Mouse (Mus musculus) brain, adult 2 months (tissue): ENCODE measurements around the gene Hipk3.
A peak's percentile ranks its signal among the peaks of the same experiment; 100 is the strongest.

Experiments used
- DNase-seq: peaks from one replicate; pipeline ENCODE4 v3.0.0; 2011; ENCODE audit warnings: low read depth, low spot score

The Hipk3 gene

GRCm38 (mm10) chr2:104413011-104413410 is 81.2 kb downstream of the Hipk3 start:
- DNase-seq = peak; percentile 48

DNA sequence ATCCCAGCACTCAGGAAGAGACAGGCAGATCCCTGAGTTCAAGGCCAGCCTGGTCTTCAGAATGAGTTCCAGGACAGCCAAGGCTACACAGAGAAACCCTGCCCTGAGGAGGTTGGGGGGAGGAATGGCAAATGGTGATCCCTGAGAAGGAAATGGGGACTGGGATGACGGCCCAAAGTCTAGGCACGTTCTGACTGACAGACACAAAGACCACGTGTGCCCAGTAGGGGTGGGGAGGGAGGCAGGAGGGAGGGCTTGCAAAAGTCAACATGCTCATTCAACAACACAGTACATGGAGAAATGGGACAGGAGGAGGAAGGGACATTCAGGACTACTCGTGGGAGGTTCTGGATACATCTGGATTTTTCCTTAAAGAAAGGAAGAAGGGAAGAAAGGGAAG is 81.8 kb downstream of the Hipk3 start:
- peak; percentile 25 for DNase-seq

DNA sequence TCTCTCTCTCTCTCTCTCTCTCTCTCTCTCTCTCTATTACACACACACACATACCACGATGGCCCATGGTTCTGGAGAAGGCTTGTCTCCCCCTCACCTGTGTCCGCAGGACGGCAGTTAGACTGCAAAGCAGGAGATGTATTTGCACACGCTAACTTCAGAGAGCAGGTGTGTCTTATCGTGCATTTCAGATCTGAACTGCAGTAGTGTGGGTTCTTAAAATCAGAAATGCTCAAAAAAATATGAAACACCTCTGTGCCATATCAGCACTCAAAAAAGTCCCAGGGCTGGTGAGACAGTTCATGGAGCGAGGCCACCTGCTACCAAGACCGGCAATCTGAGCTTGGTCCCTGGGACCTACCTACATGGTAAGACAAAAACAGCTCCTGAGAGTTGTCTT is 82.4 kb downstream of the Hipk3 start:
- no peak for DNase-seq

GRCm38 (mm10) chr2:104410963-104411545 is 83.2 kb downstream of the Hipk3 start, which contains the start of gene D430041D05Rik:
Gene D430041D05Rik (minus strand): TSS chr2:104411013.
- DNase-seq = peak; percentile 52

DNA sequence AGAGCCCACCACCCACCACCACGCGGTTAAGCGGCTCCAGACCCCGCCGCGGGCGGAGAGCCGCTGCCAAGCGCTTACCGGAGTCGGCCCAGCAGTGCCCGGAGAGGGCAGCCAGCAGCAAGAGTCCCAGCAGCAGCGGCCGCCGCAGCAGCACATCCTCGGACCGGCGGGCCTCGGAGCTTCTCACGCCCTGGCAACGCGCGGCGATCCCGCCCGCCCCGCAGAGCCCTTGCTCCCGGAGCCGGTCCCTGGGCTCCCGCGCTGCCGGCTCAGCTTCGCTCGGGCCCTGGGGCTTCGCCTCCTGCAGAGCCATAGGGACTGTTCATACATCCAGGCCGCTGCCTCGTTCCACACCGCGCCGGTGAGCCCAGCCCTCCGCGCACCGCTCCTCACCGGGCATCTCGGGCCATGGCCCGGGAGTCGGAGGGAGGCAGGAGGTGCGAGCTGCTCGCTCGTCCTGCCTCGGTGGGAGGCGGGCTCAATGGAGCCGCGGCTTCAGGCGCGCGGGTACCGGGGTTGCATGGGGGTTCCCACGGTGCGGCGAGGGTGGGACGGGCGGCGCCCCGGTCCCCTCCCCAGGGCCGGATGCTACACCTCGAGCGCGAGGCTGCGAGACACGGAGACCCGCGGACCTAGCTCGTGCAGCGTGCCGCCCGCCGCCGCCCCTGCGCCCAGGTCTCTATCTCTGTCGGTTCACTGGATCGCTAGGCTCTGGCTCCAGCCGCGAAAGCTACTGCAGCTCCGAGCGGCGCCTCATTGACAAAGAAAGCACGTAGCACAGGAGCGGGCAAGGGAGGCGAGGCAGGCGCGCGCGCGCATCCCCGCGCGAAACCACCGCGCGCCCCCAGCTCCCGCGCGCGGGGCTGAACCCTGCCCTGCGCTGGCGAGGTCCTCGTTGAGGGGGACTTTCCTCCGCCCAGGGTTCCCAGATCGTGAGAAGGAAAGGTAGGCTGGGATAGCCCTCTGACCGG is 84.1 kb downstream of the Hipk3 start:
- peak; percentile 83 for DNase-seq

- peak; percentile 66 for DNase-seq
Observed at GRCm38 (mm10) chr2:104408351-104408750, 85.9 kb downstream of the Hipk3 start.

- DNase-seq = no peak
Observed at GRCm38 (mm10) chr2:104407913-104408312, 86.3 kb downstream of the Hipk3 start.

- DNase-seq = no peak
Observed at GRCm38 (mm10) chr2:104404036-104404435, 90.2 kb downstream of the Hipk3 start.

GRCm38 (mm10) chr2:104398651-104399290 is 95.5 kb downstream of the Hipk3 start:
- peak; percentile 48 for DNase-seq

- no peak for DNase-seq
Observed at GRCm38 (mm10) chr2:104395961-104396360, 98.3 kb downstream of the Hipk3 start.

GRCm38 (mm10) chr2:104394769-104395168 is 99.5 kb downstream of the Hipk3 start:
- DNase-seq = no peak

DNA sequence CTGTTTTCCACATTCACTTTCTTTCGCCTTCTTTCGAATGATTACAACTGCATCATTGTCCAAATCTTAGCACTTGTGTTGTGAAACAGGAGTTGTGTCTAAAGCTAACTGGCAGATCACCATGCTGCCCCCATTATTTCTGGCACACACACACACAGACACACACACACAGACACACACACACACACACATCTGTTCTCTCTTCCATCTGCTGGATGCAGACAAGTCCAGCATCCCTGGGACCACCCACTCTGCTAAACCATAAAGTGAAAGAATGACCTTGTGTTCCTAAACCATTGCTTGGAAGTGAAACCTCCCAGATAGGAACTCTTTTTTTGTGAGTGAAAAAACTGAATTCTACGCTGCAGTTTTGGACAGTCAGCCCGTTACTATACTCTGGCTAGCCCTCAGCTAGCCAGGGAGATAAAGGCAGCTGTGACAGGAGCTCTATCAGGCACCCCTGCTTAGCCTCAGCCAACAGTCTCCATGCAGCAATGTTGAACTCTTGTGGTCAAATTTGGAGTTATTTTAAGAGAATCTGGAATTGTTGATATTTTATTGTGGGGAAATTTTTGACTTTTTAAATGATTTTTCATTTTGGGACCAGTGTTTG is 101.4 kb downstream of the Hipk3 start:
- no peak for DNase-seq

DNA sequence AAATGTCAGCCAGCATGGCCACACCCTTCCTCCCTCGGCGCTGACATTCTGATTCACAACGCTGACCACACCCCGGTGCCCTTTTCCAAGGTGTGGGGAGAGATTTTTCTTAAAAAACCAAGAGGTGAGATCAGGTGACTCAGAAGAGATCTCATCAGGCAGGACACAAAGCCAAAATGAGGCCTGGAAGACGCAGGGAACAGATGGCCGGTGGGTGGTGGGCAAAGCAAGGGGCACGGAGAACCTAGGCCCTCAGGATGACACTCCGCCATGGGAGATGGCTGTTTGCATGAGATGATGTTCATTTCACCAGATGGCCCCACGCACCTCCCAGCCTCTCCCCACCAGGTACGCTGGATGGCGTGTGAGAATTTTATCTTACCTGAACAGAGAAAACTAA is 105.0 kb downstream of the Hipk3 start:
- DNase-seq = peak; percentile 75

GRCm38 (mm10) chr2:104385941-104386340 is 108.3 kb downstream of the Hipk3 start:
- DNase-seq = no peak

GRCm38 (mm10) chr2:104383589-104383988 is 110.7 kb downstream of the Hipk3 start:
- no peak for DNase-seq

DNA sequence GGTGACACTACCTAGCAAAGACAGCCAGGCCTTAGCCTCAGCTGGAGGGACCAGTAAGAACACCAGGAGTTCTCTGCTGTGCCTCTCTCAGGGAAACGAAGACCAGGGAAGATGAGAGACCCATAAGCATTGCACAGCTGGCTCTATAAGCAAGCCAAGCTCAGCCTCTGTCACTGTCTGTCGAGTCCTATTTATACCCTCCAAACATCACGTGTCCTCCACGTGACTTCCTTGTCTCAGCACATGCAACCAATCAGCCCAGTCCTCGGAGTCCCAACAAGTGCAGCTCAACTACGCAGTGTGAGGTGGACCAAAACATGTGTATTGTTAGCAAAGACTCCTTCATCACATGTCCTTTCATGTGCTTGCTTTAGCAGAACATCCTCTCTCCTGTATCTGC is 111.4 kb downstream of the Hipk3 start:
- DNase-seq = no peak

DNA sequence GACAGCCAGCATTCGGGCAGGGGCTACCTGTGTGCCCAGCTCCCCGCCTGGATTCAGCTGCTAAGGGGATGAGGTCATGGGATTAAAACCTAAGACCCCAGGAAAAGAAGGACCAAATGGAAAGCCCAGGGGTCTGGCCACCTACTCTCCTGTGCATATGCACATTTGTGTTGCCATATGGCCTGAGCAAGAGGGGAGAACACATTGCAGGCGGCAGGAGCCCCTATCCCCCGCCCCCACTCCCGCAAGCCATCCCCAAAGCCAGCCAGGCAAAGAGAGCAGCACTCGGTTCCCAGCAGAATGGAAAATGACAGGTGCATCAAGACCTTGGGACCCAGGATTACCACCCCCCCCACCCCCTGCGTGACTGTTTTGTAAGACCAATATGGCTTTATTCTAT is 114.9 kb downstream of the Hipk3 start:
- DNase-seq = peak; percentile 78

DNA sequence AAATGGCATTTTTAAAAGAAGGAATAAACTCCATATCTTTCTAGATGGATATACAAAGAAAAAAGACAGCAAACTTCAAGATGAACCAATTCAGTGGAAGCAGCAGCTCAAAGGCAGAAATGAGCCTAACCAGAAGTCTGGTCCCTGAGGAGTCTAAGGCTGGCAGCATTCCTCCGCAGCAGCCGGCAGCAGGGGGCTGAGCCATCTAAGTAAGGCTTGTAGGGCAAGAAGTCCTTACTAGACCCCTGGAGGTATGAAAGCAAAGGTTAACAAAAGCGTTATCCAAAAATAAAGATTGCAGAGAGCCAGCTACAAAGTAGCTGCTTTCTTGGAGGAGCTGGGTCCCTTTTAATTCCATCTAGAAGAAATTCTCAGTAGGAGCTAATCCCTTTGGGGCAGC is 115.5 kb downstream of the Hipk3 start:
- no peak for DNase-seq

DNA sequence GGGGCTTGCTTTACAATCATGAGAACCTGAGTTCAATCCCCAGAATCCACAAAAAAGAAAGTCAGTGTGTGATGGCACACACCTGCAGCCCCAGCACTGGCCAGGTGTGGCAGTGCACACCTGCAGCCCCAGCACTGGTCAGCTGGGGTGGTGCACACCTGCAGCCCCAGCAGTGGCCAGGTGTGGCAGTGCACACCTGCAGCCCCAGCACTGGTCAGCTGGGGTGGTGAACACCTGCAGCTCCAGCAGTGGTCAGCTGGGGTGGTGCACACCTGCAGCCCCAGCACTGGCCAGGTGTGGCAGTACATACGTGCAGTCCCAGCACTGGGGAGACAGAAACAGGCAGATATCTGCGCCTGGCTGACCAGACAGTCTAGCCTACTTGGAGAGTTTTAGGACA is 116.3 kb downstream of the Hipk3 start:
- DNase-seq = no peak
